Mouse (Mus musculus): ENCODE measurements around the gene Gm49321.

Gene Gm49321

DNA sequence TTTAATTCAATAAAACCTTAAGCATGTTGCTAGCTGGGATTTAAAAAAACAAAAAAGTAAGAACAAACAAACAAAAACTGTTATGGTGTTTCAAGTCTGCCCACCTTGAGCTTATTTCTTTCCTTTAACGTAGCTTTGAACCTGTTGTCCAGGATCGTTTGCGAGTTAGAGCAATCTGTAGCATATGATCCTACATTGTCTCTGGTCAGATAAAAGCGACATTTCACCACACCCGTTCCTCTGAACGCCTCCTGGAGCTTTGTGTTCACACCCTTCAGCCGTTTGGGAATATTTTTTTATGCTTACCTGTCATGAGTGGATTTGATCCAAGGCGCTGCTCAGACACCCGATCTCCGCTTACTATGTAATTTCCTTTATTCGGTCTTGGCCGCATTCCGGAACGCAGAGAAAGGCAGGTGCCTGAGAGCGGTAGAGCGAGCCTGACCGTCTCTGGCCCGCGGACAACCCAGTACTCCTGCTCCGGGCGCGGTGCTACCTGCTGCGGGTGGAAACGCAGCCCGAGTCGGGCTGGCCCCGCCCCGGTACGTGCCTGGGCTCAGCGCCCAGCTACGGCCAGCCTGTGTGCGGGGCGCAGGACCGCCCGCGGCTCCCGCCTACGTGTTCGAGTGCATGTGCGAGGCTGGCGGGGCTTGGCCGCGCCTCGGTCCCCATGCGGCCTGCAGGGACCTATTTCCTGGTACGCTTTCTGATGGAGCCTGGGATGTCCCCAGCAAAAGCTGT, 12.0 kb downstream of the Gm49321 start:
- DNase-seq, result peak; percentile 43

- peak; percentile 47 for DNase-seq
These were observed 15.4 kb downstream of the Gm49321 start for GRCm38 (mm10) chr12:73952879-73953278.

DNA sequence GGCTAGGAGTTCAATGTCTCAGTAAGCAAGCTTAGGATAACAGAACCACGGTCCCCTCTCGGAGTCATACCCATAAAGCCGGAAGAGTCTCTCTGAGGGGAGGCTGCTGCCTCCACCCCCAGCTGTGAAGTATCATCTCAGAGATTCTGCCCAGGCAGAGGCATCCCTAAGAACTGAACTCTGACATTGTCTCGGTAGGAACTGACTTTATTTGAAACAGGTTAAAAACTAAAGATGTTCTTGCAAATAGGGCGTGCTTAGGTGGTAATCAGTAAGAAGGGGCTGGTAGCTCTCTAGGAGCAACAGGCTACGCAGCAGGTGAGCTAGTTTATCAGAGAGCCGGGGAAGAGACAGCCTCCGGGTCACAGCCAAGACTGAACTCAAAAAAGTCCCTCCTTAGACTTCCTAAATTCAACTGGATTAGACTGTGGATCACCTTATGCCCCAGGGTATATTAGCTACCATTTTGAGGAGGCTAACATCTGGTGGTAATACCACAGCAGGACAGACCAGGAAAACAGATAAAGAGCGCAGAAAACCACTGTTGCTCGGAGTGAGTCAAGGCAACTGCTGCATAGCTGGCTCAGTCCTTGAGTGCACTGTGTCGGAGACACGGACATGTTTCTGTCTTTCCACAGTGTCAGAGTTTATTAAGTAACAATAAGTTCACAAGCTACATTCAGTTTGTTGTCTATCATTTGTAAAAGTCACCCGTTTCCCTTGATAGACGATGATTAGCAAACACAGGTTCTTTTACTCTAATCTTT, 16.1 kb downstream of the Gm49321 start:
- DNase-seq, result no peak

DNA sequence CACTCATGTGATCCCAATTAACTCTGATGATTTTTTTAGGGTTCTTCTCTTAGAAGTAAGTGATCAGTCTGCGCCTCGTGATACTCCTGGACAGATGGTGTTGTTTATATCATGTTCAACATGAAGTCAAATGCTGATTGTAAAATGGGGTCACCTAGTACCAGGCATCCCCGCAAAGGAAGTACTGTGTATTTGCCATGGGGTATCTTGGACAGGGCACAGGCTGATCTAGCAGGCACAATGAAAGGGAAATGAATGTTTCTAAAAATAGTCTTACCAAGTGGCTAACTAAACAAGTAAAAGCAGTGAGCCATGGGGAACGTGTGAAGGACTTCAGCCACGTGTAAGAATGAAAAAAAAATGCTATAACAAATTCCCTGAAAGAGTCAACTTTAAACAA, 17.3 kb downstream of the Gm49321 start:
- DNase-seq, result no peak

DNA sequence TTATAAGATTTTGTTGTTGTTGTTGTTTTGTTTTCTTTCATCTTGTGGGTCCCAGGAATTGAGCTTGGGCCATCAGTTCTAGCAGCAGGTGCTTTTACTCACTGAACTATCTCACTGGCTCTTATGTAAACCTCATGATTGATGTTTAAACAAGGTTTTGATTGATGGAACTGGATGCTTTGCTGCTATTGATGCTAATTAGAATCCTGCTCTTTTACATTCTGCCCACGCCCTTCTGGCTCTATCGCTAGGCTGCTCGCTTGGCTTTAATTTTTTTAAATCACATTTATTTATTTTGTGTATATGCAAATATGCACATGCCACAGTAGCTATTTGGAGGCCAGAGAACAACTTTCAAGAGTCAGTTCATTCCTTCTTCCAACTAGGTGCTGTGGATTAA, 20.2 kb downstream of the Gm49321 start:
- no peak for DNase-seq

GRCm38 (mm10) chr12:73958830-73959229, 21.4 kb downstream of the Gm49321 start:
- no peak for DNase-seq

GRCm38 (mm10) chr12:73964291-73965281, 27.1 kb downstream of the Gm49321 start, which contains the start of gene Snapc1:
Gene Snapc1, plus strand, starts transcription at chr12:73964481.
- peak; percentile 98 for DNase-seq

DNA sequence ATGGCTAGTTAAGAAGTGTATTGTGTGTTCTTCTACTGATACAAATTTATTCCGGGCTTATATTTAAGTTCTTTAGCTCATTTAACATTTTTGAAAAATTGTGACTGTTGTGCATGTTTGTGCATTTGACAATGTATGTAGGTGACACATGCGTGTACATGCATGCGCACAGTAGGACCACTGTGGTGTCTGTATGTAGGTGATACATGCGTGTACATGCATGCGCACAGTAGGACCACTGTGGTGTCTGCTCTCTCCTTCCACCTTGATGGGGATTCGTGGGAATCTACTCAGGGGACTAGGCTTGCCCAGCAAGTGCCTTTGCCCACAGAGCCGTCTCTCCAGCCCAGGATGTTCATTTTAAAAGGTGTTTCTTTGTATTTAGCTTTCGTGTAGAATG, 31.7 kb downstream of the Gm49321 start:
- no peak for DNase-seq

DNA sequence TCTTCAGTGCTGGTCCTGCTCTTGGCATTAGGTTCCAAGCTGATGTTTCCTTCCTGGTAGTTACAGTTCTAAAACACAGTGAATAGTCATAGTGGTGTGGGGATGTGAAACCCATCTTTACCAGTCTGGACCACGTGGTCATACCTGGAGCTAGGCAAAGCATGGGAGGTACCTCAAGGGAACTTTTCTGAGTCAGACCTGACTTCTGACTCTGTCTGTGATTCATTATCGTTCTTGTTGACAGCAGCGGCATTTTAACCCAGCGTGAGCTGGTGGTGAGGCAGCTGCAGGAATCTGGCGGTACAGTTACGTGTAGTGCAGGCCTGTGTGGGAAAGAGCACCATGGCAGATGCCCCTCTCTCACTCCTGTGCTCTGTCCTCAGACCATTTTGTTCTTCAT, 37.1 kb downstream of the Gm49321 start:
- DNase-seq, result no peak

DNA sequence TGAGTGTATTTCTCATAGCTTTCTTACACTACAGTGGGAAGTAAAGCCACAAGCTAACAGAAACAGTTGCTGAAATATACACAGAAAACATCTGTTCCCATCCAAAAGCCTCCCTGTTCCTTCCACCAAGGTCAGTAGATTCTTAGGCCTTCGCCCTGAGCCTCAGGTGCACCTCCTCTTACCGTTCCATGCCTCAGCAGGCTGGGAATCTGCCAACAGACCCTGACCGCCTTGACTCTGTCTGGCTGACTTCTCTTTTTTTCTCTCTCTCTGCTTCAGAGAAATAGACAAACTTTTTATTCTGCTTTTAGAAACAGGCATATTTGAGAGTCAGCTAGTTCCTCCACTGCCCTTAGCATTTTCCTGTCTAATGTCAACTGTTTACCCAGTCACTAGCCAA, 40.7 kb downstream of the Gm49321 start:
- DNase-seq, result no peak

GRCm38 (mm10) chr12:73979667-73980066, 42.2 kb downstream of the Gm49321 start:
- no peak for DNase-seq

GRCm38 (mm10) chr12:73982533-73982932, 45.1 kb downstream of the Gm49321 start:
- DNase-seq, result peak; percentile 92

- DNase-seq, result no peak
These were observed 48.8 kb downstream of the Gm49321 start for GRCm38 (mm10) chr12:73986299-73986698.

- no peak for DNase-seq
These were observed 51.0 kb downstream of the Gm49321 start for GRCm38 (mm10) chr12:73988393-73989008.

GRCm38 (mm10) chr12:73989594-73989993, 52.1 kb downstream of the Gm49321 start:
- peak; percentile 52 for DNase-seq

DNA sequence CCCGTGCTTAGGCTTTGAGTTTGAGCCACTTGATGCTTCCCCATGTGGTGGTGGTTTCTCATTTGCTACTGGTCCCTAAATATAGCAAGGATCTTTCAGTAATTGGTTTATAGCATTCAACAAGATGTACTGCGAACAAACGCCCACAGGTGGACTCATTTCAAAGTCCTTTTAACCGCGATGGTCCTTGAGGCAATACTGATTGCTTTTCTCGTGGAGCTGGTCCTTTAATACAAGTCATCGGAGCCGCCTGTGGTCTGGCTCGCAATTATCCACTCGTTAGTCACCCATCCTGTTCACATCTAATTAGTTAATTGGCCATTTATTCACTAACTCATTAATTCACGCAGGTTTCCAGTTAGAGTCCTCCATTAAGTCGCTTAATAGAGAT, 59.4 kb downstream of the Gm49321 start:
- no peak for DNase-seq

- DNase-seq, result peak; percentile 68
These were observed 60.1 kb downstream of the Gm49321 start, which contains the start of gene Syt16 for GRCm38 (mm10) chr12:73997297-73998127. Gene Syt16, plus strand, starts transcription at chr12:73997661.

GRCm38 (mm10) chr12:73998128-73998456, 60.6 kb downstream of the Gm49321 start:
- no peak for DNase-seq

DNA sequence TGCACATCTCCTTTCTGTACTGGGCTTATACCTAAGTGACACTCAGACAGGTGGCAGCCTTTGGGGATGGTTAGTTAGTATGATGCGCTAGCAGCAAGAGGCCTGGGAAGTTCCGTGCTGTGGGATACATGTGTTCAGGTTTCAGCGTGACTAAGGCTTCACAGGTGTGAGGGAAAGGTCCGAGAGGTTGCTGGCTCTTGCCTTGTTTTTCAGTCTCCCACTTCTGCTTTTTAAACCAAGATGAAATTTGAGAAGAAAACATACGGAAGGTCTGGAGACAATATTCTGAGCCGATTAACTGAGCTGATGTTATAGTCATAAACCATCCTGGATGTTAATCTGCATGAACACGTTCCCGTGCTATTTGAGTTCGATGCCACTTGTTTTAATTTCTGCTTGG, 65.0 kb downstream of the Gm49321 start:
- DNase-seq, result no peak

GRCm38 (mm10) chr12:74009448-74009911, 72.0 kb downstream of the Gm49321 start:
- peak; percentile 25 for DNase-seq

- DNase-seq, result peak; percentile 84
These were observed 76.3 kb downstream of the Gm49321 start for GRCm38 (mm10) chr12:74013739-74014138.
